Mouse (Mus musculus): ENCODE results near the gene Tnfaip8l2.
"Not testable (repeated sequence)": the region's sequence is repeated elsewhere in the genome, so short reads cannot be mapped to it uniquely, and the experiment has no call there.

The Tnfaip8l2 gene

GRCm38 (mm10) chr3:95159987-95160963 lies 18.1 kb upstream of the Tnfaip8l2 start, which contains the start of gene Sema6c:
Sema6c (plus strand) TSS chr3:95160457.
- peak; percentile 71 for DNase-seq (ENCODE audit: low read depth, low spot score)

DNA sequence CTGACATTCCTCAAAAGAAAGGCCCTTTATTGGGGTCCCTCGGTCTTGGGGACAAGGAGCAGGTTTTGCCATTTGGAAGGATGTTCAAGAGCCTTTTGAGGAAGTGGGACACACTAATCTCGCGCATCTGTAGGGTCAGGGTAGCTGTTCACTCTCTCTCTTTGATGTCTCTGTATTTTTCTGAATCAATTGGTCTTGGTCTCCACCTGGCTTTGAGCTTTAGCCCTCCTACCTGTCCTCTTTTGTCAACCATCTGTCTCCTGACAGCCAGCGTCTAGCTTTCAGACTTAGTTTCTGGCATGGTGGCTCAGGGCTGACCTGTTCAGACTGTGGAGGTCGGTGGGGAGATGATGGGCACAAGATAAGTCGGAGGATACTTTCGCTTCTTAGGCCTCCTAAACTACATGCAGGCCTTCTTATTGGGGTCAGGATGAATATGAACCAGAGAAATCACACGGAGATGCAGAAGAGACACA lies 17.4 kb upstream of the Tnfaip8l2 start:
- DNase-seq (ENCODE audit: low read depth, low spot score) = no peak

DNA sequence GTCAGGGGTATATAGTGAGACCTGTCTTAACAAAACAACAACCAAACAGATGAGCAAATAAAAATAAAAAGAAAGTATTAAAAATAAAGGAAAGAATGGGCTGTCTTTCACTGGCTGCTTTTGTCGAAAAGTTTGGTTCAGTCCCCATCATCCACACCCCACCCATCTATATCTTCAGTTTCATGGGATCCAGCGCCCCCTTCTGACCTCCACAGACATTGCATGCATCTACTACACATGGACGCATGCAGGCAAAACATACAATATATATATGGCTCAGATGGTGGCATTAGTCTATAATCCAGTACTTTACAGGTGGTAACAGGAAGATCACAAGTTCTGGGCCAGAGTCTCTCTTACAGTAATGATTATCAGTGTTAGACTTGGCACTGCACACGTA lies 11.7 kb upstream of the Tnfaip8l2 start:
- DNase-seq (ENCODE audit: low read depth, low spot score) = no peak

GRCm38 (mm10) chr3:95147924-95148323 lies 5.8 kb upstream of the Tnfaip8l2 start:
- DNase-seq (ENCODE audit: low read depth, low spot score) = no peak

DNA sequence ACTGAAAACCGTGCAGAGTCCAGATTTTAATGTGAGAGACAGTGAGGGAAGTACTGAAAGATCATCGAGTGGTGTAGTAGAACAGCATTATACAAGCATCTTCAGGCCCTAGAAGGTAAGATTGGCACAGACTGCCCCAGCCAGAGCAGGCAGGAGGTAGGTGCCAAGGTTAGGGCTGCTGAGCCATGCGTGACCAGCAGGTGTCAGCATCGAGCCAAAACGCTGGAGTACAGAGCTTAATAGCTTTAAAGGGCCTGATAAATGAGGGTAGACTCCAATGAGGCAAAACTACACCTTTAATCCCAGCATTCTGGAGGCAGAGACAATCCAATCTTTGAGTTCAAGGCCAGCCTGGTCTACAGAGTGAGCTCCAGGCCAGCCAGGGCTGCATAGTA lies 454 bp upstream of the Tnfaip8l2 start:
- DNase-seq (ENCODE audit: low read depth, low spot score) = peak; percentile 70

DNA sequence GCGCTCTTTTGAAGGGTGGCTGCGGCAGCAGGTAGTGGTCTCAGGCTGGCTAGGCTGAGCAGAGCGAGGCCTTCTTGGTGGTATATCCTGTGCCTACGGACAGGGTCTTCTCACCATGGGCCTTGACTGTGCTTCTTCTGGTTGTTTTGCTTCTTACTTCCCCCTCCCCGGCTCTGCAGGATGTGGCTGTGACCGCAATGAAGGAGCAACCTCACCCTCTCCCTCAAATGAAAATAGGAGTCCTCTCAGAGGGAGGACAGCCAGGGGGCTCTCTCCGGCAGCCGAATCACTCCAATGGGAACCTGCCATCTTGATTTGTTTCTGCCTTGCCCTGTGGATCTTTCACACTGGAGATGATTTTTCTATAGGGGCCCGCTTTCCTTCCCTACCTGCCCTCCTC lies 686 bp downstream of the Tnfaip8l2 start:
- no peak for DNase-seq (ENCODE audit: low read depth, low spot score)

DNA sequence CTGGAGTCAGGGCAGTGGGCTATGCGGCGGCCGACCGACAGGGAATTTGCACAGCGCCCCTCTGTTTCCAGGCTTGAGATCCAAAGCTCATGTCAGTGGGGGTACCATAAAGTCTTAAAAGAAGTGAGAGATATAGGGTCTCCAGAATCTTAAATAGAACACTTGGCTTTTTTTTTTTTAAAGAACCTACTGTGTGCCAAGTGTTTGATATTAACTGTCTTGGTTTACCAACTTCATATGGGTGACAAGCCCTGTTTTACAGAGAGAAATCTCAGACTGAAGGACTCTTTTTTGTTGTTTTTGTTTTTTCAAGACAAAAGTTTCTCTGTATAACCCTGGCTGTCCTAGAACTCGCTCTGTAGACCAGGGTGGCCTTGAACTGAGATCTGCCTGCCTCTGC lies 1.4 kb downstream of the Tnfaip8l2 start:
- no peak for DNase-seq (ENCODE audit: low read depth, low spot score)

DNA sequence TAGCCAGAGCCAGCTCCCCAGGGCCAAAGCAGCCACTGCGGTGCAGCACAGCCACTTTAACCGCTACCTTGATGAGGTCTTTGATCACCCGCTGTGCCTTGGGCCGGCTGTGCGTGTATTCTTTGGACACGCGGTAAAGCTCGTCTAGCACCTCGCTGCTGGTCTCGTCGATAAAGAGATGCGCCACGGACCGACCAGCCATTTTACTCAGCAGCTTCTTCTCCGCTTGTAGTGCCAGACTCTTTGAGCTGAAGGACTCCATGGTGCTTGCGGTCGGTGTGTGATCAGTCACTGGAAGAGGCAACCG lies 1.9 kb downstream of the Tnfaip8l2 start:
- no peak for DNase-seq (ENCODE audit: low read depth, low spot score)

DNA sequence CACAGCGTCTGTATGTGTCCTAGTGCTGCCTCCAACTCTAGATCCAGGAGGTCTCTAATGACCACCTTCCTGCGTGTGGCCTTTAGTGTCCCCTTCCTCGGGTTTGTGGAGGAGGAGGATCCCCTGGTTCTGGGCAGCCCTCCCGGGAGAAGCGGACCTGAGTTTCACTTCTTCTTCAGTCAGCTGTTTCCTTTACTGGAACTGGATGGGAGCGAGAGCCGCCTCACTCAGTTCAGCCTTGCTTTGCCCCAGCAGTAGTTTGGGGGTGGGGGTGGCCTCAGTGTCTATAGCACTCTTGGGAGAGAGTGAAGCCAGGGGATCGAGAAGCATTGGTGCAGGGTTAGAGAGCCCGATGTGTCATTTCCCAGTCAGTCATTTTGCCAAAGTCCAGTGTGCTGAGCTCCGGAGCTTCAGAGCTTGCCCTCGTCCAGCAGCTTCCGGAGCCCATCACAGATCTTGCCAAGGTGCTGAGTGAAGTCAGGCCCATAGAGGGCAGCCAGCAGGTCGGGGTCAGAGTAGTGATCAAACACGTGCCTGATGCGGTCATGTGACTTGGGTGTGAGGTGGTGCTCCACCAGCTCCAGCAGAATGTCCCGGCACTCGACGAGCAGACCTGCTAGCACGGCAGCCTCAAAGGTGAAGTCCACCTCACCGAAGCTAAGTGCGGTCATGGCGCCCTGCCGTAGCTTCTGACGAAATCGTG lies 2.4 kb downstream of the Tnfaip8l2 start:
- no peak for DNase-seq (ENCODE audit: low read depth, low spot score)

- no peak for DNase-seq (ENCODE audit: low read depth, low spot score)
Measured at GRCm38 (mm10) chr3:95136336-95136735, 5.8 kb downstream of the Tnfaip8l2 start.

GRCm38 (mm10) chr3:95135433-95136052 lies 6.6 kb downstream of the Tnfaip8l2 start:
- no peak for DNase-seq (ENCODE audit: low read depth, low spot score)

- DNase-seq (ENCODE audit: low read depth, low spot score) = peak; percentile 41
Measured at GRCm38 (mm10) chr3:95135023-95135422, 7.1 kb downstream of the Tnfaip8l2 start.

DNA sequence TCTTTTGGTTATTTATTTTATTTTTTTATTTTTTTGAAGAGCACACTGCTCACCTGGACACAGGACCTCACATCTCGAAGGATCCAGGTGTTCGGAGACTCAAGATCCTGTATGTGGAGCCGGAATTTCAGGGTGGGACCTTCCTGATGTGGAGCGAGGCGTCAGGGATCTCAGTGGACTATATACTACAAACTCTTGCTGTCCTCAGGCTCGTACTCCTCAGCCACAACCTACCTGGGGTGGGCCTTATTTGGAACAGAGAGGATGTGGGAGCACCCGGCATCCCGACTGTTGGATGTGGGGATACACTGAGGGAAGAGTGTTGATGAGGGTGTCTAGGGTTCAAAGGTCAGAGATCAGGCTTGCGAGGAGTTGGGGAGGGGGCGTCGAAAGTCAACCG lies 8.0 kb downstream of the Tnfaip8l2 start:
- DNase-seq (ENCODE audit: low read depth, low spot score) = not testable (repeated sequence)

GRCm38 (mm10) chr3:95133680-95134101 lies 8.5 kb downstream of the Tnfaip8l2 start, which contains the start of the genes Scnm1 and Lysmd1:
Scnm1 (minus strand) TSS chr3:95134011.
Lysmd1 (plus strand) TSS chr3:95134088.
- DNase-seq (ENCODE audit: low read depth, low spot score) = peak; percentile 85

DNA sequence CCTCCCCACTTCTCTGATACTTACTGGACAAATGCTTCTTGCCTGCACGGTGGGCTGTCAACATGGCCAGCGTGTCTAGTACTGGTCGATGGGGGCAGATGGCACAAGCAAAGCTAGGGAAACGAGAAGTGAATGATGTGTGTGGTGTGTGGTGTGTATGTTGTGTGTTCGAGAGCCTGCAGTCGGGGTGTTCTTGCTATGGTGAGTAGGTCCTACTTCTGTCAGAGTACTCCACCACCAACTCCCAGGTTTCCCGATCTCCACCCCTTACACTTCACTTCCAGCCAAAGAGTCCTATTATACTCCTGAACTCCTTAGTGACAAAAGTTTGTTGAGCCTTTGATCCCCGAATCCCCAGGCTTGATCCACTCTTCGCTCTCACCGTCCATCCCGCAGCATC lies 9.0 kb downstream of the Tnfaip8l2 start:
- no peak for DNase-seq (ENCODE audit: low read depth, low spot score)

DNA sequence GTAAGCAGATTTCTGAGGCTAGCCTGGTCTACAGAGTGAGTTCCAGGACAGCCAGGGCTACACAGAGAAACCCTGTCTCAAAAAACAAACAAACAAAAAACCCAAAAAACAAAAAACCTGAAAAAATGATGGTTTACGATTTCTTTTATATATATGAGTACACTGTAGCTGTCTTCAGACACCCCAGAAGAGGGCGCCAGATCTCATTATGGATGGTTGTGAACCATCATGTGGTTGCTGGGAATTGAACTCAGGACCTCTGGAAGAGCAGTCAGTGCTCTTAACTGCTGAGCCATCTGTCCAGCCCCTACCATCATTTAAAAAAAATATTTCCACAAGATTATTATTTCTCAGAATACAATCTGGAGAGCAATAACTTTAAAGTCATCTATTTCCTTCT lies 9.8 kb downstream of the Tnfaip8l2 start:
- not testable (repeated sequence) for DNase-seq (ENCODE audit: low read depth, low spot score)

- DNase-seq (ENCODE audit: low read depth, low spot score) = no peak
Measured at GRCm38 (mm10) chr3:95130081-95130480, 12.1 kb downstream of the Tnfaip8l2 start.

- no peak for DNase-seq (ENCODE audit: low read depth, low spot score)
Measured at GRCm38 (mm10) chr3:95129226-95129651, 12.9 kb downstream of the Tnfaip8l2 start.

DNA sequence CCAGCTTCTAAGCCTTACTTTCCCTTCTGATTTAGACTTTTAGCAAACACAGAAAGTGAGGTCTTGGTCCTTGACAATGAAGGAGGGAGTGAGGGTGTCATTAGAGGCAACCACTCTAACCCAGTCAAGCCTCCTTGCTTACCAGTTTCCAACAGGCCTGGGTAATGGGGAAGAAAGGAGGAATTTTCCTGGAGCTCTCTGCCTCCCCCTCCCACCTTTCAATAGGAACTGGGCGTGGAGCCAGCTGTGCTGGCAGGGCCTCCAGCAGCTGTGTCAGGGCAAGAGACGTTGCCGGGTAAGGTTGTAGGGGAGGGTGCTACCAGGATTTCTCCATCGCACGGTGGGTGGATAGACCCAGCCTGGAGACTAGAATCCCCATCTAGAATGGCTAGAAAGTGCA lies 17.2 kb downstream of the Tnfaip8l2 start:
- no peak for DNase-seq (ENCODE audit: low read depth, low spot score)

DNA sequence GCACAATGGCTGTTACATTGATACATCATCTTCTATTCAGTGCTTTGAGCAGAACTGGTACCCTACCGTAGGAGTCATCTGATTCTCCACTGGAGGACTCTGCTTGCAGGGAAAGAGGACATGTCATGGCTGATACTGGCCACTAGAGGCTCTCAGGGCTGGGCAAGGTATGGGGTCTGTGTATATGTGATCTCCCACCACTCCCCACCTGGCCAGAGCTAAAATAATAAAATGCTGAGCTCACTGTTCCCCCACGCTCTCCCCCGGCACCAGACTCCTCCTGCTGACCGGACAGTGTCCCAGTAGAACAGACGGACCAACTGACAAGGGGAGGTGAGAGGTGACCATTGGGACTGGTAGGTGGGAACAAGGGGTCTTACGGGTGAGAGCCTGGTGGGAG lies 17.9 kb downstream of the Tnfaip8l2 start, which contains the start of gene Tmod4:
Tmod4 (plus strand) TSS at position 231 of the 400 bp plus-strand sequence.
- no peak for DNase-seq (ENCODE audit: low read depth, low spot score)

GRCm38 (mm10) chr3:95121580-95121979 lies 20.6 kb downstream of the Tnfaip8l2 start:
- no peak for DNase-seq (ENCODE audit: low read depth, low spot score)

DNA sequence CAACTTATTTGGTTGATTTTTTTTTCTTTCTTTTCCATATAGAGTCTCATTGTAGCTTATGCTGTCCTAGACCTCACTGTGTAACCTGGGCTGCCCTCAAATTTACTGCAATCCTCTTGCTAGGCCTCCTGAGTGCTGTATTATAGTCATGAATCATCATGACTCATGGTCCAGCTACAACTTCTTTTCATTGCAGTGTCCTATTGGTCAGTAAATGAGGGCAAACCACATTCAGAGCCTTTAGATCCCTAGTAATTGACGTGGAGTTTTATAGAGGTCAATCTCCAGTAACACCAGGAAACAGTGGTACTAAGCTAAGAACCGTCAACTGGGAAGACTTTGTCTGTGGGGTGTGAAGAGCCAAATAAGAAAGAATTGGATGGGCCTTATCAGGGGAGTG lies 24.4 kb downstream of the Tnfaip8l2 start:
- DNase-seq (ENCODE audit: low read depth, low spot score) = no peak

All from c-Kit-negative CD71-positive TER-119-positive erythroid progenitor cells, embryonic 14.5 days (primary cell).